Mouse (Mus musculus) MEL (cell line): ENCODE data around the gene Gm14124. TPM values are rescaled to one million over a fixed set of nuclear protein-coding genes. Genes with fewer than 3 reads are reported as not detected.

ENCODE experiments used
- DNase-seq: peaks from one replicate; pipeline ENCODE4 v3.0.0; 2011; ENCODE audit warnings: low read depth, low spot score
- H3K27ac ChIP-seq: 2 replicates; pipeline ENCODE4 v1.5.1; 2012; ENCODE audit warnings: low read depth, mild to moderate bottlenecking, control low read depth, low read length, moderate library complexity; ENCODE audit not compliant: control insufficient read depth
- H3K27me3 ChIP-seq, 2 experiments: fragments of 150-350 bp in 1 of 2; sonication (generic) in 1 of 2; 2 replicates each; pipeline ENCODE4 v1.6.1; 2012; ENCODE audit warnings: low read length in 2 of 2, mild to moderate bottlenecking in 2 of 2, improper control_type of control experiment in 1 of 2, moderate library complexity in 1 of 2; ENCODE audit not compliant: insufficient read depth in 2 of 2, control insufficient read depth in 1 of 2
- H3K36me3 ChIP-seq, 2 experiments: 2 replicates each; pipeline ENCODE4 v1.6.1; 2012 to 2014; ENCODE audit warnings: low read length in 2 of 2, improper control_type of control experiment in 1 of 2, inconsistent platforms in 1 of 2, mild to moderate bottlenecking in 1 of 2; ENCODE audit not compliant: insufficient read depth in 2 of 2, control insufficient read depth in 1 of 2
- H3K4me1 ChIP-seq, 2 experiments: fragments of 150-350 bp in 1 of 2; sonication (generic) in 1 of 2; 2 replicates each; pipeline ENCODE4 v1.6.1; 2012; ENCODE audit warnings: low read length in 2 of 2, improper control_type of control experiment in 1 of 2, mild to moderate bottlenecking in 1 of 2; ENCODE audit not compliant: insufficient read depth in 2 of 2, control insufficient read depth in 1 of 2
- H3K4me3 ChIP-seq, 2 experiments: fragments of 150-350 bp in 1 of 2; sonication (generic) in 1 of 2; 2 replicates each; pipeline ENCODE4 v1.5.1; 2012; ENCODE audit warnings: low read depth in 2 of 2, low read length in 2 of 2, mild to moderate bottlenecking in 2 of 2, moderate library complexity in 2 of 2, control low read depth in 1 of 2, improper control_type of control experiment in 1 of 2; ENCODE audit not compliant: control insufficient read depth in 1 of 2, insufficient read depth in 1 of 2
- H3K79me2 ChIP-seq: 2 replicates; pipeline ENCODE4 v1.6.1; 2012; ENCODE audit warnings: mild to moderate bottlenecking, low read length, moderate library complexity; ENCODE audit not compliant: control insufficient read depth, poor library complexity, insufficient read depth
- H3K9ac ChIP-seq: 2 replicates; pipeline ENCODE4 v1.6.1; 2012; ENCODE audit warnings: low read depth, mild to moderate bottlenecking, control low read depth, low read length, moderate library complexity; ENCODE audit not compliant: control insufficient read depth, poor library complexity, severe bottlenecking
- H3K9me3 ChIP-seq: fragments of 150-350 bp; sonication (generic); replicated peaks from 2 replicates; pipeline ENCODE4 v1.6.1; 2012; ENCODE audit warnings: mild to moderate bottlenecking, low read length, improper control_type of control experiment, moderate library complexity; ENCODE audit not compliant: insufficient read depth
- BHLHE40 ChIP-seq: IDR thresholded peaks from 2 replicates; pipeline ENCODE4 v1.6.1; 2012; ENCODE audit warnings: low read depth, mild to moderate bottlenecking, inconsistent platforms, low read length, improper control_type of control experiment, borderline replicate concordance
- CHD2 ChIP-seq: IDR thresholded peaks from 2 replicates; pipeline ENCODE4 v1.6.1; 2011; ENCODE audit warnings: low read length, improper control_type of control experiment
- E2F4 ChIP-seq: IDR thresholded peaks from 2 replicates; pipeline ENCODE4 v1.6.1; 2011; ENCODE audit warnings: low read depth, low read length, improper control_type of control experiment, borderline replicate concordance
- ELF1 ChIP-seq: IDR thresholded peaks from 2 replicates; pipeline ENCODE4 v1.6.1; 2014; ENCODE audit warnings: low read depth, mild to moderate bottlenecking, inconsistent platforms, low read length, improper control_type of control experiment, moderate library complexity
- EP300 ChIP-seq, 2 experiments: IDR thresholded peaks; 2 replicates each; pipeline ENCODE4 v1.6.1; 2011; ENCODE audit warnings: improper control_type of control experiment in 2 of 2, low read length in 2 of 2, low read depth in 1 of 2, mild to moderate bottlenecking in 1 of 2
- GATA1 ChIP-seq: IDR thresholded peaks from 2 replicates; pipeline ENCODE4 v1.6.1; 2011; ENCODE audit warnings: low read depth, low read length, improper control_type of control experiment
- MAFK ChIP-seq: IDR thresholded peaks from 2 replicates; pipeline ENCODE4 v1.6.1; 2011; ENCODE audit warnings: low read depth, mild to moderate bottlenecking, low read length, improper control_type of control experiment, borderline replicate concordance
- MAX ChIP-seq: IDR thresholded peaks from 2 replicates; pipeline ENCODE4 v1.6.1; 2011; ENCODE audit warnings: low read length, improper control_type of control experiment
- MYB ChIP-seq: IDR thresholded peaks from 2 replicates; pipeline ENCODE4 v1.6.1; 2011; ENCODE audit warnings: mild to moderate bottlenecking, low read depth, low read length, improper control_type of control experiment
- MYC ChIP-seq: IDR thresholded peaks from 2 replicates; pipeline ENCODE4 v1.6.1; 2011; ENCODE audit warnings: low read depth, mild to moderate bottlenecking, low read length, improper control_type of control experiment, moderate library complexity
- NELFE ChIP-seq: IDR thresholded peaks from 2 replicates; pipeline ENCODE4 v1.6.1; 2011; ENCODE audit warnings: low read depth, low read length, improper control_type of control experiment
- POLR2A ChIP-seq, 2 experiments: IDR thresholded peaks; 2 replicates each; pipeline ENCODE4 v1.6.1; 2011 to 2012; ENCODE audit warnings: low read length in 2 of 2, mild to moderate bottlenecking in 2 of 2, control low read depth in 1 of 2, improper control_type of control experiment in 1 of 2, low read depth in 1 of 2, moderate library complexity in 1 of 2; ENCODE audit not compliant: control insufficient read depth in 1 of 2, insufficient read depth in 1 of 2, poor library complexity in 1 of 2
- POLR2AphosphoS2 ChIP-seq: IDR thresholded peaks from 2 replicates; pipeline ENCODE4 v1.6.1; 2011; ENCODE audit warnings: low read length, improper control_type of control experiment
- SIN3A ChIP-seq: IDR thresholded peaks from 2 replicates; pipeline ENCODE4 v1.6.1; 2012; ENCODE audit warnings: low read length, improper control_type of control experiment, inconsistent platforms
- SMC3 ChIP-seq: IDR thresholded peaks from 2 replicates; pipeline ENCODE4 v1.6.1; 2011; ENCODE audit warnings: low read depth, low read length, improper control_type of control experiment
- TBP ChIP-seq: IDR thresholded peaks from 2 replicates; pipeline ENCODE4 v1.8.0; 2011; ENCODE audit warnings: low read depth, low read length, improper control_type of control experiment
- TCF12 ChIP-seq: IDR thresholded peaks from 2 replicates; pipeline ENCODE4 v1.6.1; 2014; ENCODE audit warnings: low read depth, mild to moderate bottlenecking, inconsistent platforms, low read length, improper control_type of control experiment, moderate library complexity
- USF2 ChIP-seq, 2 experiments: IDR thresholded peaks; 2 replicates each; pipeline ENCODE4 v1.6.1; 2011 to 2012; ENCODE audit warnings: improper control_type of control experiment in 2 of 2, low read length in 2 of 2, borderline replicate concordance in 1 of 2, inconsistent platforms in 1 of 2, low read depth in 1 of 2, mild to moderate bottlenecking in 1 of 2; ENCODE audit not compliant: insufficient read depth in 1 of 2
- ZC3H11A ChIP-seq: IDR thresholded peaks from 2 replicates; pipeline ENCODE4 v1.6.1; 2012; ENCODE audit warnings: low read depth, mild to moderate bottlenecking, inconsistent platforms, low read length, improper control_type of control experiment
- ZKSCAN1 ChIP-seq: IDR thresholded peaks from 2 replicates; pipeline ENCODE4 v1.6.1; 2012; ENCODE audit warnings: low read depth, mild to moderate bottlenecking, inconsistent platforms, low read length, improper control_type of control experiment, moderate library complexity
- ZMIZ1 ChIP-seq: IDR thresholded peaks from 2 replicates; pipeline ENCODE4 v1.6.1; 2012; ENCODE audit warnings: low read depth, mild to moderate bottlenecking, inconsistent platforms, low read length, improper control_type of control experiment, moderate library complexity
- ZNF384 ChIP-seq: IDR thresholded peaks from 2 replicates; pipeline ENCODE4 v1.6.1; 2012; ENCODE audit warnings: low read depth, mild to moderate bottlenecking, inconsistent platforms, low read length, improper control_type of control experiment
- polyA plus RNA-seq, 2 experiments: library from polyadenylated mRNA; stranded (reverse) in 1 of 2; unstranded in 1 of 2; fragments of >175 nt in 1 of 2; fragments of >200 nt in 1 of 2; gene quantifications; 2 replicates each; pipeline versions ENCODE4 v1.2.1 to v1.2.4; 2012; ENCODE audit warnings: low replicate concordance in 2 of 2, low read depth in 1 of 2; ENCODE audit not compliant: insufficient read length in 2 of 2, insufficient read depth in 1 of 2, missing spikeins in 1 of 2
- total RNA-seq: library from RNA; depleted of rRNA; stranded (reverse); fragments of 300-350 nt; gene quantifications from 2 replicates; pipeline ENCODE4 v1.2.3, GENCODE M21; 2012; rRNA removed

Gm14124 gene
- total and polyA plus RNA-seq, 3 experiments, result 0.04 to 0.12 TPM; not detected in 1

DNA sequence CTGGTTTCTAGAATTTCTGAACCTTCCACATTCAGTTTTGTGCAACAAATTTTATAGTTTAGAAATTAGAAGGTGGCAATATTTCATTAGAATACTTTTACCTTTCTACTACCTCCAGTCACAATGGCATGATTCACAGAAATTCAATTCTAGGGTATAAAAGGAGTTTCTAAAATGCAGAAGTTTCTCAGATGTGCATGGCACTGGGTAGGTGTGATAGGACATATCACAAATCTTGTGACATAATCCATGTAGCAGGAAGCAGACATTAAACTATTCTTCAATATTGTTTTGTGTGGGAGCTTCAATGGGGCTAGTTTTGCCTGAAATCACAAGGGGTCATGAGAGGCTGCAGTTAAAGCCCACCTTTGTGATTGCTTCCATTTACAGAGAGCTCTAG lies 58.8 kb downstream of the Gm14124 start (continued):
- peak; percentile 63 to 67 for TF ChIP-seq EP300 (IDR thresholded peaks at IDR 0.05; ENCODE audit: low read depth in 1 of 2, low read length in 2 of 2)
- TF ChIP-seq MAX, result no peak
- no peak for TF ChIP-seq ZKSCAN1
- no peak for TF ChIP-seq MAFK
- no peak for TF ChIP-seq ELF1
- TF ChIP-seq ZMIZ1, result no peak
- TF ChIP-seq NELFE, result no peak
- TF ChIP-seq TBP, result no peak
- no peak for TF ChIP-seq CHD2
- TF ChIP-seq ZNF384, result no peak
- no peak for TF ChIP-seq USF2 (IDR thresholded peaks at IDR 0.05; ENCODE audit: borderline replicate concordance in 1 of 2, insufficient read depth in 1 of 2, low read depth in 1 of 2, low read length in 2 of 2)
- no peak for TF ChIP-seq POLR2AphosphoS2
- no peak for TF ChIP-seq MYB
- TF ChIP-seq SMC3, result no peak
- TF ChIP-seq BHLHE40, result no peak
- TF ChIP-seq ZC3H11A, result no peak
- TF ChIP-seq POLR2A (IDR thresholded peaks at IDR 0.05; ENCODE audit: control insufficient read depth in 1 of 2, insufficient read depth in 1 of 2, low read depth in 1 of 2, low read length in 2 of 2, poor library complexity in 1 of 2), result no peak
- TF ChIP-seq E2F4, result no peak
- peak; percentile 48; the same call in 1 of the 2 replicates for TF ChIP-seq SIN3A

DNA sequence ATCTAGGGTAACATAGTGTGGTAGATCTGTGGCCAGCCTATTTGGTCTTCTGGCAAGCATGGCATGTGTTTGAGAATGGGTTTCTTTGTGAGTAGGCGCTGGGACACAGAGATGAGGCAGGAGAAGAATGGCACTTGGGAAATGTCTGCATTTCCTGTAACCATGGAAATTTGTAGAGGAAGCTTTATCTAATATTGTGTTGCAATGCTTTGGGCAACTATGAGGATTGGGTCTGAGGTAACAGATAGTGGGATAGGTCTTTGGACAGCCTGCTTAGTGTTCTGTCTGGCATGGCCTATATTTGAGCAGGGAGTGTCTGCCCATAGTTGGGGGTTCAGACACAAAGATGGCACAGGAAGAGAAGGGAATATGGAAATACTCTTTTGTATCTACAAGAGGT lies 61.7 kb downstream of the Gm14124 start:
- TF ChIP-seq SMC3 (no peak), POLR2AphosphoS2 (no peak), GATA1 (no peak), ELF1 (no peak), NELFE (no peak), TCF12 (no peak), MYC (no peak), E2F4 (no peak), EP300 (IDR thresholded peaks at IDR 0.05; ENCODE audit: low read depth in 1 of 2, low read length in 2 of 2) (no peak), ZC3H11A (no peak)
- peaks cover 7 to 13% of the 10 kb centered on the region in 2 experiments for H3K4me1 ChIP-seq
- no peak overlapping the region for H3K9ac ChIP-seq
- H3K4me3 ChIP-seq, result no peak overlapping the region
- no peaks in the 10 kb centered on the region for H3K9me3 ChIP-seq
- DNase-seq, result no peak
- no peak overlapping the region for H3K27ac ChIP-seq
- H3K79me2 ChIP-seq, result peaks cover 43% of the 10 kb centered on the region
- H3K27me3 ChIP-seq, result no peaks in the 10 kb centered on the region
- H3K36me3 ChIP-seq, result peaks cover 11 to 13% of the 10 kb centered on the region in 2 experiments

Other genes with a start within 250 kb of the Gm14124 start
- 6.9 and 8.2 TPM in 2 replicates for gene Zfp120, start 120.8 kb upstream of the Gm14124 start, total RNA-seq
- 100 to 1,000 TPM in 1 of 2 experiments, 1 to 10 TPM in 1; 3.8 to 445 TPM for gene Zfp120, start 120.8 kb upstream of the Gm14124 start, polyA plus RNA-seq
- not detected in 2 replicates for gene Gm10770, start 77.8 kb upstream of the Gm14124 start, total RNA-seq
- not detected for gene Gm10770, start 77.8 kb upstream of the Gm14124 start, polyA plus RNA-seq
- gene Gm14139, start 75.8 kb upstream of the Gm14124 start, total RNA-seq, result 5.9 and 8.2 TPM in 2 replicates
- 1,000 to 10,000 TPM in 1 of 2 experiments, 1 to 10 TPM in 1; 3.7 to 1,370 TPM for gene Gm14139, start 75.8 kb upstream of the Gm14124 start, polyA plus RNA-seq
- not detected in 2 replicates for gene Zfp937, start 39.4 kb upstream of the Gm14124 start, total RNA-seq
- gene Zfp937, start 39.4 kb upstream of the Gm14124 start, polyA plus RNA-seq, result not detected
- 5.8 and 6.3 TPM in 2 replicates for gene Gm21994, start 1.9 kb upstream of the Gm14124 start, total RNA-seq
- gene Gm21994, start 1.9 kb upstream of the Gm14124 start, polyA plus RNA-seq, result 100 to 1,000 TPM in 1 of 2 experiments, 1 to 10 TPM in 1; 6.4 to 803 TPM
- 2.6 and 3.2 TPM in 2 replicates for gene Gm10130, start 66.2 kb downstream of the Gm14124 start, total RNA-seq
- gene Gm10130, start 66.2 kb downstream of the Gm14124 start, polyA plus RNA-seq, result 1 to 10 TPM in 1 of 2 experiments, not detected in 1; 7.4 TPM
- not detected in 2 replicates for gene 3300002I08Rik, start 105.2 kb downstream of the Gm14124 start, total RNA-seq
- gene 3300002I08Rik, start 105.2 kb downstream of the Gm14124 start, polyA plus RNA-seq, result not detected
- gene Zfp442, start 194.0 kb downstream of the Gm14124 start, total RNA-seq, result not detected in 2 replicates
- gene Zfp442, start 194.0 kb downstream of the Gm14124 start, polyA plus RNA-seq, result not detected
- gene Zfp345, start 227.6 kb downstream of the Gm14124 start, total RNA-seq, result 2.5 and 3.0 TPM in 2 replicates
- 100 to 1,000 TPM in 1 of 2 experiments, 1 to 10 TPM in 1; 1.0 to 254 TPM for gene Zfp345, start 227.6 kb downstream of the Gm14124 start, polyA plus RNA-seq